Mouse (Mus musculus): ENCODE data around the gene Fezf1.

GRCm38 (mm10) chr6:23207791-23208190 lies 40.4 kb downstream of the Fezf1 start:
- TF ChIP-seq CTCF (IDR thresholded peaks at IDR 0.05; ENCODE audit: control insufficient read depth, insufficient read depth, insufficient replicate concordance, low read depth, low read length) (no peak), POLR2A (IDR thresholded peaks at IDR 0.05; ENCODE audit: control insufficient read depth, low read depth, low read length) (no peak)

All from testis, adult 2 months (tissue).